Mouse (Mus musculus): ENCODE results near the gene Eif2b1. TPM values are rescaled to one million over a fixed set of nuclear protein-coding genes. Genes with fewer than 3 reads are reported as not detected.

Eif2b1 gene
- polyA plus RNA-seq, 1 experiment: 32.9 TPM

- peak within 1 kb of the TSS; percentile 81 for H3K27ac ChIP-seq (ENCODE audit: insufficient read depth, low read length)
- TF ChIP-seq POLR2A (IDR thresholded peaks at IDR 0.05; ENCODE audit: extremely low read depth, insufficient read depth, low read length) (peak; percentile 28; the same call in 1 of the 2 replicates), CTCF (IDR thresholded peaks at IDR 0.05; ENCODE audit: extremely low read depth, insufficient read depth, low read length) (no peak)
- H3K4me3 ChIP-seq (ENCODE audit: insufficient read depth, low read length): peak within 1 kb of the TSS; percentile 92
- H3K4me1 ChIP-seq (ENCODE audit: control insufficient read depth, insufficient read depth, low read length): peaks cover 4% of the 10 kb centered on the region; the same call in 1 of the 2 replicates
These were observed 48.0 kb downstream of the Eif2b1 start, which contains the start of gene Rilpl1 for GRCm38 (mm10) chr5:124530655-124531582. Gene Rilpl1 (minus strand): TSS chr5:124531391.

GRCm38 (mm10) chr5:124529697-124530096, 49.2 kb downstream of the Eif2b1 start:
- Histone ChIP-seq H3K4me3 (ENCODE audit: insufficient read depth, low read length) (peak overlapping the region; percentile 92), H3K4me1 (ENCODE audit: control insufficient read depth, insufficient read depth, low read length) (peaks cover 4% of the 10 kb centered on the region; the same call in 1 of the 2 replicates), H3K27ac (ENCODE audit: insufficient read depth, low read length) (peak overlapping the region; percentile 31; the same call in 1 of the 2 replicates)

GRCm38 (mm10) chr5:124529191-124529651, 49.7 kb downstream of the Eif2b1 start:
- peak overlapping the region; percentile 31 for H3K27ac ChIP-seq (ENCODE audit: insufficient read depth, low read length)
- TF ChIP-seq CTCF (IDR thresholded peaks at IDR 0.05; ENCODE audit: extremely low read depth, insufficient read depth, low read length) (no peak), POLR2A (IDR thresholded peaks at IDR 0.05; ENCODE audit: extremely low read depth, insufficient read depth, low read length) (no peak)
- H3K4me1 ChIP-seq (ENCODE audit: control insufficient read depth, insufficient read depth, low read length): peaks cover 4% of the 10 kb centered on the region; the same call in 1 of the 2 replicates
- H3K4me3 ChIP-seq (ENCODE audit: insufficient read depth, low read length): peak overlapping the region; percentile 92

More at GRCm38 (mm10) chr5:124529697-124530096, 49.2 kb downstream of the Eif2b1 start:
- TF ChIP-seq CTCF (IDR thresholded peaks at IDR 0.05; ENCODE audit: extremely low read depth, insufficient read depth, low read length): no peak
- no peak for TF ChIP-seq POLR2A (IDR thresholded peaks at IDR 0.05; ENCODE audit: extremely low read depth, insufficient read depth, low read length)

- Histone ChIP-seq H3K4me1 (ENCODE audit: control insufficient read depth, insufficient read depth, low read length) (peaks cover 4% of the 10 kb centered on the region; the same call in 1 of the 2 replicates), H3K4me3 (ENCODE audit: insufficient read depth, low read length) (peak overlapping the region; percentile 92), H3K27ac (ENCODE audit: insufficient read depth, low read length) (peak overlapping the region; percentile 31)
- TF ChIP-seq CTCF (IDR thresholded peaks at IDR 0.05; ENCODE audit: extremely low read depth, insufficient read depth, low read length): no peak
- TF ChIP-seq POLR2A (IDR thresholded peaks at IDR 0.05; ENCODE audit: extremely low read depth, insufficient read depth, low read length): no peak
These were observed 50.1 kb downstream of the Eif2b1 start for GRCm38 (mm10) chr5:124528791-124529190.

- H3K4me1 ChIP-seq (ENCODE audit: control insufficient read depth, insufficient read depth, low read length): peaks cover 4% of the 10 kb centered on the region; the same call in 1 of the 2 replicates
- peak overlapping the region; percentile 31; the same call in 1 of the 2 replicates for H3K27ac ChIP-seq (ENCODE audit: insufficient read depth, low read length)
- TF ChIP-seq POLR2A (IDR thresholded peaks at IDR 0.05; ENCODE audit: extremely low read depth, insufficient read depth, low read length) (no peak), CTCF (IDR thresholded peaks at IDR 0.05; ENCODE audit: extremely low read depth, insufficient read depth, low read length) (no peak)
- peak overlapping the region; percentile 92 for H3K4me3 ChIP-seq (ENCODE audit: insufficient read depth, low read length)
These were observed 50.6 kb downstream of the Eif2b1 start for GRCm38 (mm10) chr5:124528351-124528750.

GRCm38 (mm10) chr5:124524943-124525342, 54.0 kb downstream of the Eif2b1 start:
- no peak overlapping the region for H3K4me3 ChIP-seq (ENCODE audit: insufficient read depth, low read length)
- peaks cover 2% of the 10 kb centered on the region; the same call in 1 of the 2 replicates for H3K4me1 ChIP-seq (ENCODE audit: control insufficient read depth, insufficient read depth, low read length)
- TF ChIP-seq POLR2A (IDR thresholded peaks at IDR 0.05; ENCODE audit: extremely low read depth, insufficient read depth, low read length): no peak
- TF ChIP-seq CTCF (IDR thresholded peaks at IDR 0.05; ENCODE audit: extremely low read depth, insufficient read depth, low read length): no peak
- 0 out of 2 replicates have a peak overlapping the region, but pooled peaks have one; percentile 33 for H3K27ac ChIP-seq (ENCODE audit: insufficient read depth, low read length)

GRCm38 (mm10) chr5:124523032-124523431, 55.9 kb downstream of the Eif2b1 start:
- TF ChIP-seq CTCF (IDR thresholded peaks at IDR 0.05; ENCODE audit: extremely low read depth, insufficient read depth, low read length) (0 out of 2 replicates have a peak, but pooled peaks have one; percentile 8), POLR2A (IDR thresholded peaks at IDR 0.05; ENCODE audit: extremely low read depth, insufficient read depth, low read length) (no peak)
- Histone ChIP-seq H3K27ac (ENCODE audit: insufficient read depth, low read length) (no peak overlapping the region), H3K4me3 (ENCODE audit: insufficient read depth, low read length) (no peak overlapping the region), H3K4me1 (ENCODE audit: control insufficient read depth, insufficient read depth, low read length) (peaks cover 2% of the 10 kb centered on the region; the same call in 1 of the 2 replicates)

- Histone ChIP-seq H3K4me3 (ENCODE audit: insufficient read depth, low read length) (no peak overlapping the region), H3K4me1 (ENCODE audit: control insufficient read depth, insufficient read depth, low read length) (peaks cover 2% of the 10 kb centered on the region; the same call in 1 of the 2 replicates), H3K27ac (ENCODE audit: insufficient read depth, low read length) (no peak overlapping the region)
- TF ChIP-seq CTCF (IDR thresholded peaks at IDR 0.05; ENCODE audit: extremely low read depth, insufficient read depth, low read length): no peak
- no peak for TF ChIP-seq POLR2A (IDR thresholded peaks at IDR 0.05; ENCODE audit: extremely low read depth, insufficient read depth, low read length)
These were observed 57.3 kb downstream of the Eif2b1 start for GRCm38 (mm10) chr5:124521588-124521987.

Other genes with a start within 250 kb of the Eif2b1 start
- 252 and 264 TPM in 2 replicates for gene Cdk2ap1, start 216.0 kb downstream of the Eif2b1 start, polyA plus RNA-seq (2012; rRNA removed)
- gene Sbno1, start 153.1 kb downstream of the Eif2b1 start, polyA plus RNA-seq (2012; rRNA removed): 56.4 and 57.2 TPM in 2 replicates
- gene Kmt5a, start 139.2 kb downstream of the Eif2b1 start, polyA plus RNA-seq (2012; rRNA removed): 51.9 and 54.9 TPM in 2 replicates
- 26.9 and 27.1 TPM in 2 replicates for gene Rilpl2, start 100.8 kb downstream of the Eif2b1 start, polyA plus RNA-seq (2012; rRNA removed)
- 11.5 TPM in 2 replicates for gene Snrnp35, start 96.0 kb downstream of the Eif2b1 start, polyA plus RNA-seq (2012; rRNA removed)
- 55.4 and 56.5 TPM in 2 replicates for gene Rilpl1, start 47.7 kb downstream of the Eif2b1 start, polyA plus RNA-seq (2012; rRNA removed)
- 110 and 121 TPM in 2 replicates for gene Tmed2, start 38.4 kb downstream of the Eif2b1 start, polyA plus RNA-seq (2012; rRNA removed)
- gene Ddx55, start 26.3 kb downstream of the Eif2b1 start, polyA plus RNA-seq (2012; rRNA removed): 40.3 and 42.4 TPM in 2 replicates
- 46.0 and 47.5 TPM in 2 replicates for gene Gtf2h3, start within 50 bp of the Eif2b1 start, polyA plus RNA-seq (2012; rRNA removed)
- gene Atp6v0a2, start 49.4 kb upstream of the Eif2b1 start, polyA plus RNA-seq (2012; rRNA removed): 46.2 and 48.0 TPM in 2 replicates
- gene Dnah10, start 146.0 kb upstream of the Eif2b1 start, polyA plus RNA-seq (2012; rRNA removed): 0.66 and 0.77 TPM in 2 replicates

Measured in cortical plate, adult 2 months (tissue).